Mouse (Mus musculus) E14TG2a.4 (cell line): ENCODE measurements around the gene Pik3r2.

Experiments used
- CTCF ChIP-seq: conservative IDR thresholded peaks from 2 replicates; pipeline ENCODE4 v1.5.1; 2014; ENCODE audit warnings: low read length
- NANOG ChIP-seq: IDR thresholded peaks from 2 replicates; pipeline ENCODE4 v1.6.1; 2014; ENCODE audit warnings: borderline replicate concordance, low read length, mixed read lengths
- POU5F1 ChIP-seq: IDR thresholded peaks from 2 replicates; pipeline ENCODE4 v1.6.1; 2014; ENCODE audit warnings: low read length, borderline replicate concordance

DNA sequence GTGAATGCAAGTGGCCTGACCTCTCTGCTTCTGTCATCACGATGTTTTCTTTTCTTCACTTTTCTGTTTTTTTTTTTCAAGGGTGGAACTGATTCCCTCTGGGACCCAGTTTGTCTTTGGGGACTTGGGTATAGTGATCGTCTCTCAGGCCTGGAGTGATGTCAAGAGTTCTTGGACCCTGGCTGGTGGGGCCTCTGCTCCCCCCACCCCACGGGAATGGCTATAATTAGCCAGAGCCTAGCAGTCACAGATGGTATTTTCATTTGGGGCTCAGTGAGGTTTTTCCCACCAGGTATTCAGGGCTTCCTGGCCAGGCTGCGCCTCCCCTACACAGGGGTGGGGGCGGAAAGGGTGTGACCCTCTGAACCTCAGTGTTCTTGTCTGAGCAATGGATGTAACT lies 34.9 kb downstream of the Pik3r2 start:
- TF ChIP-seq CTCF (no peak), POU5F1 (no peak), NANOG (no peak)
